Mouse (Mus musculus) heart, postnatal 4 days (tissue): ENCODE results near the gene Itsn2. TPM values are rescaled to one million over a fixed set of nuclear protein-coding genes. Genes with fewer than 3 reads are reported as not detected.
"Not testable (repeated sequence)": the region's sequence is repeated elsewhere in the genome, so short reads cannot be mapped to it uniquely, and the experiment has no call there.

Source experiments
- DNase-seq: peaks from one replicate; pipeline ENCODE4 v3.0.0; 2021
- total RNA-seq, 2 experiments: library from RNA; stranded (reverse); gene quantifications; 2 replicates each; pipeline ENCODE4 v1.2.3; 2021

The Itsn2 gene
- total RNA-seq, 2 experiments from 2014 or later, result 54.0 to 54.8 TPM

DNA sequence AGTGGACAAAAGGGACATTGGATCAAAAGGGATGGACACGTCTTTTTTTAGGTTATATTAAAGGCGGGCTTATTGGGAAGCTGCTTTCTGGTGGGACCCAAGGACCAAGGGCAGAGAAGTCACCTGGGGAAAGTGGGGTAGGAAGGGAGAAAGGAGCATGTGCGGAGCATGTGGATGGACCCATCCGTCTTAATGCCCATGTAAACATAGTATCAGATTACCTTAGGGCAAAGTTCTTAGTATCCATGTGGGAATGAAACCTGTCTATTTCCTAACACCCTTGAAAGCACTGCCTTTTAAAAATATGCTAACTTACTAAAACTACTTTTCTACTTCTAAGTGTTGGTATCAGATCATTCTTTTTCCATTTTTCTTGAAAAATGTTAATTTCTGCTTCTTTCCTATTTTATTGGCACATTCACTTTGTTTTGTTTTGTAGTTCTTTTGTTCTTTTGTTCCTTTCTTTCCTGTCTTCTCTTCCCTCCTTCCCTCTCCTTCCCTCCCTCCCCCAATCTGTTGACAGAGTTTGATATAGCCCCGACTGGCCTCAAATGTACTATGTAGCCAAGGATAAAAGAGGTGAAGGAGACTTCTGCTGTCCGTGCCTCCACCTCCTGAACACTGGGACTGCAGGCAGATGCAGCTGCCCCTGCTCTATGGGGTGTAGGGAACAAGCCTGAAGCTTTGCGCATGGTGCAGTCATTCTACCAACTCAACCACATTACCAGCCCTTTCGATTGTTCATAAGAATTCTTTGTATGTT, 6.4 kb downstream of the Itsn2 start:
- no peak for DNase-seq

DNA sequence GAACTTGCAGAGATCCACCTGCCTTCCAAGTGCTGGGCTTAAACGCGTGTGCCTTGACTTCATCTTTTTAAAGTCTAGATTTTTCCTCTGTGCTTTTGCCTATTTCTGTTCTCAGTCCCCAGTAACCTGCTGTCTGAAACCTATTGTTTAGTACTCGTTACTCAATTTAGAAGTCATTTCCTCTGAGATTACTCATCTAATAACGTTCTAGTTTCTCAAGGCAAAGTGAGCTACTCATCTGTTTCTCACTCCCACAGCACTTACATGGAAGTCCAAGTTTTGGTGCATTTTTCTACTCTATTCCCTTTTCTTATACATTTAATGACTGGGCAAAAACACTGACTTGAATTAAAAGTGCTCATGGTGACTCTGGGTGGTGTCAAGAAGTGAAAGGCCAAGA, 7.3 kb downstream of the Itsn2 start:
- DNase-seq, result no peak

DNA sequence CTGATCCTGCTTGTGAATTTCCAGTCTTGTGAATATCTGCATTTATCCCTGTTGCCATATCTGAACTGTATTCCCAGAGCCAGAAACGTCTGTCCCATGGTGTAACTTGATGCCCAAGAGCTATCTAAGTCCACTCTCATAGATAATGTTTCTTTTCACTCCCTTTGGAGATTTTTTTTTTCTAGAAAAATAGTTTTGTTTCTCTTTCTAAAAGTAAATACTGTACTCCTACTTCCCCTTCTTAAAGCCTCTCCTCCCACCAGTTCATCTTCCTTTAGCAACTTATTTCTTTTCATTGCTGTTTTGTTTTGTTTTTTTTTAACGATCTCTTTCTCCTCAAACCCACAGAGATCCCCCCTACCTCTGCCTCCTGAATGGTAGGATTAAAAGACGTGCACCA, 14.2 kb downstream of the Itsn2 start:
- no peak for DNase-seq

- DNase-seq, result no peak
Measured at GRCm38 (mm10) chr12:4614722-4615121, 22.3 kb downstream of the Itsn2 start.

- no peak for DNase-seq
Measured at GRCm38 (mm10) chr12:4624201-4624600, 31.8 kb downstream of the Itsn2 start.

DNA sequence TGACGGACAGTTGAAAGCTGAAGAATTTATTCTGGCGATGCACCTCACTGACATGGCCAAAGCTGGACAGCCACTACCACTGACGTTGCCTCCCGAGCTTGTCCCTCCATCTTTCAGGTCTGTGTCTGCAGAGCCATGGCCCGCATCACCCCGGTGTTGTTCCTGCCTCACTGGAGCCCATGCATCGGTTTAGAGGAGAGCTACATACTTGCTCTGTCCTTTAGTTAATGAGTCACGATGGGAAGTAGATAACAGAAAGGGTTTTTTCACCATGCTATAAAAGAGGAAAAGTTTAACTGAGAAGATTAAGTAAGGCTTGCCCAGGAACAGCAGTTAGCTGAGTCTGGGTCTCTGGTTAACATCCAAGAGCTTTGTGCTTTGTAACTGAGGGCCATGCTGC, 40.5 kb downstream of the Itsn2 start:
- no peak for DNase-seq

DNA sequence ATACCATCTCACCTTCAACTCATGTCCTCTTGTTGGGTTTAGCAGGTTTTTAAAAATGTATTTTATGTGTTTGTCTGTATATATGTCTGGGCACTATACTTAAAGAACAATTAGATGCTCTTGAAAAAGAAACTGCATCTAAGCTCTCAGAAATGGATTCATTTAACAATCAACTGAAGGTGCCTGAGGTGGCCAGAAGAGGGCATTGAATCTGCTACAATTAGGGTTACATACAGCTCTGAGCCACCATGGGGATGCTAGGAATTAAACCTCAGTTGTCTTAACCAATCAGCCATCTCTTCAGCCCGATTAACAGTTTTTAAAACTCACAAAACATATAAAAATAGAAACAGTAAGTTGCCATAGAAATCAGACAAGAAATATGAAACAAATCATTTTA, 46.0 kb downstream of the Itsn2 start:
- DNase-seq, result no peak

DNA sequence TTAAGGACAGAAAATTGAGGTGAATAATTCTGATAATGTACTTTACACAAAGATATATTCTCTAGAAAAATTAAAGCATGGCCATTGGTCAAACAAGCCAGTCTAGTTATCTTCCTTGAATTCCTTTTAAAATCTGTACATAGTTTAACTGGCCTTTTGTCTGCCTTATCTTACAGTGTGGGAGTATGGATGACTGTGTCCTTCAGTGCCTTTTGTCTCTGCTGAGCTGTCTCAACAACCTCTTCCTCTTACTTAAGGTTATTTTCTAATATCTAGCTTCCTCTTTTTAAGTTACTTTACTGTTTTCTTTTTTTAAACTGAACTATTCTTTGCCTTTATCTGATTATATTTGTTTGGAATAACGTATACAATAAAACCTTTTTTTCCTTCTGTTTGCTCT, 48.3 kb downstream of the Itsn2 start:
- DNase-seq, result no peak

- no peak for DNase-seq
Measured at GRCm38 (mm10) chr12:4656813-4657212, 64.4 kb downstream of the Itsn2 start.

- no peak for DNase-seq
Measured at GRCm38 (mm10) chr12:4664929-4665674, 72.7 kb downstream of the Itsn2 start.

GRCm38 (mm10) chr12:4665675-4666037, 73.2 kb downstream of the Itsn2 start:
- no peak for DNase-seq

GRCm38 (mm10) chr12:4676336-4676735, 83.9 kb downstream of the Itsn2 start:
- DNase-seq, result no peak

GRCm38 (mm10) chr12:4679971-4680370, 87.5 kb downstream of the Itsn2 start:
- DNase-seq, result peak; percentile 13

GRCm38 (mm10) chr12:4685441-4685840, 93.0 kb downstream of the Itsn2 start:
- no peak for DNase-seq

GRCm38 (mm10) chr12:4688386-4688785, 95.9 kb downstream of the Itsn2 start:
- no peak for DNase-seq

DNA sequence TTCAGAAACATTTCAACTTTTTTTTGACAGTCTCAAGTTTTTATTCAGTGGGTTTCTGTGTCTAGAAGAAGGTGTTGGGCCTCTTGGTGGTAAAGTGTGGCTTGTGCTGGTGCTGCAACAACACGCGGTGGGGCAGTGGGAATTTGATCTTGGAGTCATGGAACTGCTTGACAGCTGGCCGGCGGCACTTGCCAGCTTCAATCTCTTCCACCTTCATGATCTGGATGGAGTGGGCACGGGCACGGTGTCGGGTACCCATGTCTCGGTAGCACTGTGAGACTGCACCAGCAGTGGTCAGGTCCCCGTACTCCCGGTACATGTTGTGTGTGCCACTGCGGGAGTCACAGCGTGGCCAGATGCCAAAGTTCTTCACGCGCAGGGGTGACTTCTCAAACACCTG, 96.9 kb downstream of the Itsn2 start:
- no peak for DNase-seq

DNA sequence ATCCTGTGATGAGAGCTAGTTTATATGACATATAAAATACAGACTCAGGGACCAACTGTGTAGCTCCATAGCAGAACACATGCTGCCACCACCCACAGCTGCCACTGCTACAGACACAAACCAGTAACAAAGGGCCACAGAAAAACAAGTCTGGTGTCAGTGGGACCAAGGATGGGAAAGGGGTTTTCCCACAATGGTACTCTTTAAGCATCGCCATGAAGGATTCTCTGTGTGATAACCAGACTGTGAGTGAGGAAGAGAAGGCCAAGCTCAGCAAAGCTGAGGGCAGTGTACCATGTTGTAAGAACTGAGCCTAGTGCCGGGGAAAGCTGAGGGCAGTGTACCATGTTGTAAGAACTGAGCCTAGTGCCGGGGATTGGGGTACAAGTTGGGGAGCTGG, 98.8 kb downstream of the Itsn2 start:
- no peak for DNase-seq

DNA sequence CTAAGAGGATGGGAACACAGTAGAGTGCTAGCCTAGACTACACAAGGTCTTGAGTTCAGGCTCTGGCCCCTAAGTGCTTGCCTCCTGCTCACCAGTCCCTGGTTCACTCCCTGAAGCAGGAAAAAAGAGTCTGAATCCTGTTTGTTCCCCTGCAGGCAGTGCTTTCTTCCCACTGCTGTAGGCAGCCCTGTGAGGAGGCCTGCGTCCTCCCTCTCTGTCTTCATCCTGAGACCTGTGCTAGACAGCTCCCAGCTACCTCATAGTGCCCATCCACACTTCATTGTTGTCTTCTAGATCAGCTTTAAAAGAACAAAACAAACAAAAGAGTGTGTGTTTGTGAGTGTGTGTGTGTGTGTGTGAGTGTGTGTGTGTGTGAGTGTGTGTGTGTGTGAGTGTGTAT, 102.1 kb downstream of the Itsn2 start:
- DNase-seq, result no peak

- not testable (repeated sequence) for DNase-seq
Measured at GRCm38 (mm10) chr12:4705626-4706025, 113.2 kb downstream of the Itsn2 start.

GRCm38 (mm10) chr12:4706175-4706574, 113.7 kb downstream of the Itsn2 start:
- no peak for DNase-seq

DNA sequence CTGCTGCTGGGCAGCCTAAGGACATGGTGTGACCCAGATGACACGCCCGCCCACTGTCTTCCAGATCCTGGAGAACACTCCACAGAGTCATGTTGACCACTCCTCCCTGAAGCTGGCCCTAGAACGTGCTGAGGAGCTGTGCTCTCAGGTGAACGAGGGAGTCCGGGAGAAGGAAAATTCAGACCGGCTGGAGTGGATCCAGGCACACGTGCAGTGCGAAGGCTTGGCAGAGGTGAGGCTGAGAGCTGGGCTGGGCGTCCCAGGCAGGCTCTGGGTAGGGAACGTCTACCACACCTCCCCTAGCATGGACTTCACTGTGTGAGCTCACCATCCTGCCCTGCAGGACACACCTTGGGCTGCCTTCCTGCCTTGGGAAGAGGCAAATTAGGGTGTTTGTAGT, 114.5 kb downstream of the Itsn2 start:
- no peak for DNase-seq

- DNase-seq, result no peak
Measured at GRCm38 (mm10) chr12:4707488-4708017, 115.1 kb downstream of the Itsn2 start.

GRCm38 (mm10) chr12:4708296-4708695, 115.9 kb downstream of the Itsn2 start:
- DNase-seq, result no peak
